In genomic region chr10:68274900-68275760, GRCm38 (mm10) we compare ENCODE assay signal across 8 mouse cellular contexts. TPM values are rescaled to one million over a fixed set of nuclear protein-coding genes. Genes with fewer than 3 reads are reported as not detected.
DNase-seq lines count a peak whose midpoint lies in the region; ATAC-seq and TF ChIP-seq lines count a peak whose summit lies in the region.

No protein-coding gene starts in this region.

- no peaks in the 10 kb centered on the region for H3K27me3 ChIP-seq in hindbrain, postnatal 0 days (ENCODE audit: insufficient read depth, low read length)
- no peaks in the 10 kb centered on the region for H3K27me3 ChIP-seq in limb, embryonic 10.5 days (ENCODE audit: low read depth, poor library complexity, severe bottlenecking)
- no peaks in the 10 kb centered on the region for H3K27me3 ChIP-seq in midbrain, postnatal 0 days (ENCODE audit: insufficient read depth, low read length)

- H3K4me3 ChIP-seq in hindbrain, postnatal 0 days (ENCODE audit: low read length), result peak overlapping the region; percentile 66
- H3K4me3 ChIP-seq in limb, embryonic 10.5 days, result peak overlapping the region; percentile 74
- H3K4me3 ChIP-seq in midbrain, postnatal 0 days (ENCODE audit: low read depth, low read length), result peak overlapping the region; percentile 61

- H3K9me3 ChIP-seq in hindbrain, postnatal 0 days (ENCODE audit: low read length), result no peaks in the 10 kb centered on the region
- no peaks in the 10 kb centered on the region for H3K9me3 ChIP-seq in limb, embryonic 10.5 days (replicated peaks)
- no peaks in the 10 kb centered on the region for H3K9me3 ChIP-seq in midbrain, postnatal 0 days (ENCODE audit: low read length)

- peak; percentile 26 to 43 for DNase-seq in left cerebral cortex, adult 18-20 months (ENCODE audit: low spot score in 2 of 2)
- no peak for DNase-seq in left cerebral cortex, adult 11 months (ENCODE audit: low spot score)
- peak; percentile 43 to 54 for DNase-seq in cerebellum, postnatal 10 days
- peak; percentile 6 to 10 for DNase-seq in gastrocnemius, adult 8-10 months (ENCODE audit: low spot score in 2 of 2)
- DNase-seq in hindbrain, postnatal 0 days (ENCODE audit: low spot score), result peak; percentile 68
- DNase-seq in limb, embryonic 10.5 days (ENCODE audit: low spot score), result peak; percentile 50
- peak; percentile 63 for DNase-seq in midbrain, postnatal 0 days (ENCODE audit: low spot score)

- H3K27ac ChIP-seq in hindbrain, postnatal 0 days, result peak overlapping the region; percentile 90
- peak overlapping the region; percentile 30; the same call in 1 of the 2 replicates for H3K27ac ChIP-seq in limb, embryonic 10.5 days
- H3K27ac ChIP-seq in midbrain, postnatal 0 days (ENCODE audit: low read depth, low read length), result peak overlapping the region; percentile 83; the same call in 1 of the 2 replicates

- no peak for ATAC-seq in hindbrain, postnatal 0 days
- no peak for ATAC-seq in midbrain, postnatal 0 days (ENCODE audit: low FRiP score)
- ATAC-seq in granulocyte monocyte progenitor cell, adult 5-6 weeks (replicated peaks; ENCODE audit: poor library complexity, severe bottlenecking), result no peak; the same call in 1 of the 2 replicates

- WGBS in hindbrain, postnatal 0 days, result 21% methylated on average over 18 of the region's 18 CpGs
- 26% methylated on average over 18 of the region's 18 CpGs for WGBS in limb, embryonic 10.5 days
- WGBS in midbrain, postnatal 0 days, result 19% methylated on average over 18 of the region's 18 CpGs

- peak overlapping the region; percentile 95 for H3K4me2 ChIP-seq in hindbrain, postnatal 0 days (ENCODE audit: low read depth, low read length)
- peak overlapping the region; percentile 83 for H3K4me2 ChIP-seq in midbrain, postnatal 0 days (ENCODE audit: low read depth, low read length, poor library complexity, severe bottlenecking)

- H3K36me3 ChIP-seq in hindbrain, postnatal 0 days (ENCODE audit: insufficient read depth, low read length), result no peaks in the 10 kb centered on the region
- peaks cover 40% of the 10 kb centered on the region for H3K36me3 ChIP-seq in limb, embryonic 10.5 days
- H3K36me3 ChIP-seq in midbrain, postnatal 0 days (ENCODE audit: insufficient read depth, low read length), result no peaks in the 10 kb centered on the region

- peak overlapping the region; percentile 5; the same call in 1 of the 2 replicates for H3K9ac ChIP-seq in hindbrain, postnatal 0 days (replicated peaks; ENCODE audit: low read length)
- H3K9ac ChIP-seq in midbrain, postnatal 0 days (replicated peaks; ENCODE audit: low read length, poor library complexity, severe bottlenecking), result peak overlapping the region; percentile 5; the same call in 1 of the 2 replicates

- TF ChIP-seq CTCF in hindbrain, postnatal 0 days (IDR thresholded peaks at IDR 0.05; ENCODE audit: low read depth), result peak; percentile 45
- TF ChIP-seq CTCF in midbrain, postnatal 0 days (IDR thresholded peaks at IDR 0.05), result peak; percentile 59

- no peaks in the 10 kb centered on the region for H3K4me1 ChIP-seq in hindbrain, postnatal 0 days (ENCODE audit: insufficient read depth, low read length)
- peaks cover 23% of the 10 kb centered on the region for H3K4me1 ChIP-seq in limb, embryonic 10.5 days
- no peaks in the 10 kb centered on the region for H3K4me1 ChIP-seq in midbrain, postnatal 0 days (ENCODE audit: insufficient read depth, low read length)

RNA-seq across cellular contexts. Expression of gene Arid5b, which starts 3.4 kb away (rescaled TPM):
- 10 to 100 TPM; 32.3 to 35.0 TPM for total RNA-seq in left cerebral cortex, adult 18-20 months (2021)
- 10 to 100 TPM; 10.1 to 12.5 (median 11.9) TPM for total RNA-seq in gastrocnemius, adult 8-10 months (2022)
- 12.7 and 13.8 TPM in 2 replicates for total RNA-seq in hindbrain, postnatal 0 days (2014; rRNA removed)
- 13.1 and 13.3 TPM in 2 replicates for polyA plus RNA-seq in hindbrain, postnatal 0 days (2015; fragmentation: Nextera tagmentation; extraction: Ambion mirVana)
- polyA plus RNA-seq in limb, embryonic 10.5 days (2016; fragmentation: Nextera tagmentation; extraction: Ambion mirVana), result 21.7 and 32.9 TPM in 2 replicates
- total RNA-seq in midbrain, postnatal 0 days (2014; rRNA removed), result 12.9 and 13.6 TPM in 2 replicates
- 10.6 and 13.3 TPM in 2 replicates for polyA plus RNA-seq in midbrain, postnatal 0 days (2015; fragmentation: Nextera tagmentation; extraction: Ambion mirVana)
- total RNA-seq in granulocyte monocyte progenitor cell, adult 5-6 weeks (2014; fragmentation: Nextera tagmentation), result 28.4 and 33.7 TPM in 2 replicates
- total RNA-seq in granulocyte monocyte progenitor cell, adult 5-6 weeks (2017), result 14.1 and 14.8 TPM in 2 replicates

Comparison
In these comparisons a context has a peak if more than half of its experiments do, and no peak if none do; other contexts are left out.
1. H3K27ac ChIP-seq: peak in every context shown above with its lines; median percentile 90 in hindbrain, postnatal 0 days; 83 in midbrain, postnatal 0 days; 30 in limb, embryonic 10.5 days.